Mouse (Mus musculus): Measurements from ENCODE around the gene Tnfsfm13. TPM values are rescaled to one million over a fixed set of nuclear protein-coding genes. Genes with fewer than 3 reads are reported as not detected.

The Tnfsfm13 gene
- polyA plus RNA-seq, 1 experiment = 3.0 TPM

DNA sequence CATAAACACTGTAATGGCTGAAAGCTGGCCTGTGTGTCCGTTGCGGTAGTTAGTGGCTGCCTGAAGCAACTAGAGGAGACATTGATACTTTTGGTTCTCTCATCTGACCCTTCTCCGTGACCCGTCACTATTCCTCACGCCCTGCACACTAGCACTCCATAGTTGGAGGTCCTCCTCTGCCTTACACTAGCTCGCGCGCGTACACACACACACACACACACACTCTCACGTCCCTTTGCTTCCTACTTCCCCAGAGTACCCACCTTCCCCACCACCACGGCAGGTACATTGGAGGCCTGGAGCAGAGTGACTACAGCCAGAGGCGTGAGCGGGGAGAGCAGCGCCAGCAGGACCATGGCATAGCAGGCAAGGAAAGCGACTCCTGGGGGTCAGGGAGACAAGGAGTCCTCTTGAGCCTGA lies 38.4 kb downstream of the Tnfsfm13 start:
- Histone ChIP-seq H3K4me3 (ENCODE audit: insufficient read depth, low read length) (no peak overlapping the region), H3K27ac (ENCODE audit: insufficient read depth, low read length) (no peak overlapping the region), H3K4me1 (ENCODE audit: control insufficient read depth, insufficient read depth, low read length) (0 out of 2 replicates have a peak, but pooled peaks cover 4% of the 10 kb centered on the region)
- TF ChIP-seq CTCF (IDR thresholded peaks at IDR 0.05; ENCODE audit: borderline replicate concordance, insufficient read depth, low read length) = no peak

DNA sequence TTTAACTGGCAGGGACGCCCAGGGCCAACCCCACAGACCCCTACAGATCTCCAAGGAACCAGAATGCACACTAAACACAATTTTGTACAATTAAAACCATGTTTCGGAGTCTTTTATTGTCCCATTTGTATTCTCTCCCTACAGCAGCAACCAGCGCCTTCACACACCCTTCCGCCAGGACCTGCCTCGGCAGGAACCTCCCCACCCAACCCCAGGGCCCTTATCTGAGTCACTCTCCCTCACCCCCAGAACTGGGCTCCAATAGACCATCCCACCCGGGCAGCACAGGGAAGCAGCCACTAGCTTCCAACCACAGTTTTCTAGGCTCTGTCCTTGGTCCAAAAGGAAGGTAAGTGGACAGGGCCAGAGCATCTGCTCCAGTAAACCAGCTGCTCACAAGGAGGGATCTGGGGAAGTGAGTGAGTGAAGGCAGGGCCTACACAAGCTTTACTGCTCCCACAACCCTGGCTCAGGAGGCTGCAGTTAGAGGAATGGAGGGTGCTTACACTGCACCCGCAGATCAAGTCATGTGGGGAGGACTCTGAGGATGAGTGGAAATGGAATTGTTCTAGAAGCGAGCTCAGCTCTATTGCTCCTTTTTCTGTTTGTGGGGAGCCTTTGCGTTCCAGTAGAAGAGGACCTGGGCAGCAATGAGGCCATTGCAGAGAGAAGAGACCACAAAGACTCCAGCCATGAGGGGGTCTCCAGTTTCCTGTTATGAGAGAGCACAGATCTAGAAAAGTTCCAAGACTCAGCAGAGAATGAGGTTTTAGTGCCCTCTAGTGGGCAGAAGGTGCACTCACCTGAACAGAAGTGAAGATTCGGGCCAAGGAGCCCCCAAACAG lies 39.1 kb downstream of the Tnfsfm13 start:
- TF ChIP-seq CTCF (IDR thresholded peaks at IDR 0.05; ENCODE audit: borderline replicate concordance, insufficient read depth, low read length) (0 out of 2 replicates have a peak, but pooled peaks have one; percentile 22), POLR2A (IDR thresholded peaks at IDR 0.05; ENCODE audit: low read depth, low read length) (no peak)
- 0 out of 2 replicates have a peak, but pooled peaks cover 4% of the 10 kb centered on the region for H3K4me1 ChIP-seq (ENCODE audit: control insufficient read depth, insufficient read depth, low read length)
- no peak overlapping the region for H3K27ac ChIP-seq (ENCODE audit: insufficient read depth, low read length)
- no peak overlapping the region for H3K4me3 ChIP-seq (ENCODE audit: insufficient read depth, low read length)

DNA sequence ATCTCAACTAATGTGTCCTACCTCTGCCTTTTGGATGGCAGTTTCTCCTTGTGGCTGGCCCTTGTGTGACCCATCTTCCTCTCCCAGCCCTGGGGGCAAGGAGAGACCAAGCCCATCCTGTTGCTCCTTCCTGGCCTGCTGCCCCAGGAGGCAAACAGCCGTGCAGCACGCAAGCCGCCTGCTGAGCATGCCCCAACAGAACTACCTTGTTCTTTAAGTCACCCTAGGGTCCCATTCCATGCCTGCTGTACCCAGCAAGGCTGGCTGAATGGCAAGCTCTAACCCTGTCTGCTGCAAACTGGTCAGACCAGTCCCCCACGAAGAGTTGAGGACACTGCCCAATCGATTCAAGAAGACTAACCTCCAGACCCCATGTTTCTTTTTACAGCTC lies 39.8 kb downstream of the Tnfsfm13 start:
- 0 out of 2 replicates have a peak, but pooled peaks cover 4% of the 10 kb centered on the region for H3K4me1 ChIP-seq (ENCODE audit: control insufficient read depth, insufficient read depth, low read length)
- no peak overlapping the region for H3K27ac ChIP-seq (ENCODE audit: insufficient read depth, low read length)
- no peak overlapping the region for H3K4me3 ChIP-seq (ENCODE audit: insufficient read depth, low read length)
- TF ChIP-seq POLR2A (IDR thresholded peaks at IDR 0.05; ENCODE audit: low read depth, low read length) (no peak), CTCF (IDR thresholded peaks at IDR 0.05; ENCODE audit: borderline replicate concordance, insufficient read depth, low read length) (no peak)

DNA sequence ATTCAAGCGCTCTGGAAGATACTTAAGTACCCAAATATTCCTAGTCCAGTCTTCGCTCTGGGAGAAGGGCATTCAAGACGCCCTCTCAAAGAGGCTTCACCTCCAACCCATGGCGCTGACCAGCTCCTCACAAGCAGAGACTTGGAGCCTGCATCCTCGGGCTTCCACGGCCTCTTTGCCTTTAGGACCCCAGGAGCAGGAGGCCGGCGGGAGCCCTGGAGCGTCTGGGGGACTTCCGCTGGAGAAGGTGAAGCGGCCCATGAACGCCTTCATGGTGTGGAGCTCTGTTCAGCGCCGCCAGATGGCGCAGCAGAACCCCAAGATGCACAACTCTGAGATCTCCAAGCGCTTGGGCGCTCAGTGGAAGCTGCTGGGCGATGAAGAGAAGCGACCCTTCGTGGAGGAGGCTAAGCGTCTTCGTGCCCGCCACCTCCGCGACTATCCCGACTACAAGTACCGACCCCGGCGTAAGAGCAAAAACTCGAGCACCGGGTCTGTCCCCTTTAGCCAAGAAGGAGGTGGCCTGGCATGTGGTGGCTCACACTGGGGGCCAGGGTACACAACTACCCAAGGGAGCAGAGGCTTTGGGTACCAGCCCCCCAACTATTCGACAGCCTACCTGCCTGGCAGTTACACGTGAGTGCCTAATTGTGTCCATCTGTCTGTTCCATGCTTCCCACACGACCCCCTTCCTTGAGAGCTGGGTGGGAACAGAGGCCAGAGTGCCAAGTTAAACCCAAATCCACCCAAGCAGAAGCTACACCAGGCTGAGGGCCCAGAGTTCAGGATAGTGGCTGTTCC lies 40.4 kb downstream of the Tnfsfm13 start, which contains the start of gene Sox15:
TSS of gene Sox15 (plus strand) at position 51 of the 801 bp plus-strand sequence.
- Histone ChIP-seq H3K4me1 (ENCODE audit: control insufficient read depth, insufficient read depth, low read length) (0 out of 2 replicates have a peak, but pooled peaks cover 4% of the 10 kb centered on the region), H3K4me3 (ENCODE audit: insufficient read depth, low read length) (no peak within 1 kb of the TSS), H3K27ac (ENCODE audit: insufficient read depth, low read length) (no peak within 1 kb of the TSS)
- TF ChIP-seq POLR2A (IDR thresholded peaks at IDR 0.05; ENCODE audit: low read depth, low read length) (no peak), CTCF (IDR thresholded peaks at IDR 0.05; ENCODE audit: borderline replicate concordance, insufficient read depth, low read length) (peak; percentile 80)

DNA sequence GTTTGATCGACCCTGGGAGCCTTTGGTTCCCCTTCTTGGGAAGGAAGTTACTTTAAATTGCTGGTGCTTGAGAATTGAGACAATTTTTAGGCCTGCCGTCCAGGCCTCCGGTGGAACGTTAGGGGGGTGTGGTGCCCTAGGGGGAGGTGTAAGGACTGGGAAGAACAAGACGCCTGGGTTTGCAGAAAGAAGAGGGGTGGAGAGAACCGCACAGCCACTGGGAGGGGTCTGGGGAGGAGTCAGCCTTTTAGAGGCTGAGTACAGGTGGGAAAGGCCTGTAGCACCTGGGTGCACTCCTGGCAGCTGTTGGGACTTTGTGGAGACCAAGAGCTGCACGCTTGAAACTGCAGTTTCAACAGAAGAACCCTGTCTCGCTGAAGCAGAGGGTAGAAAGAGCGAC lies 41.1 kb downstream of the Tnfsfm13 start:
- Histone ChIP-seq H3K27ac (ENCODE audit: insufficient read depth, low read length) (no peak overlapping the region), H3K4me1 (ENCODE audit: control insufficient read depth, insufficient read depth, low read length) (0 out of 2 replicates have a peak, but pooled peaks cover 4% of the 10 kb centered on the region), H3K4me3 (ENCODE audit: insufficient read depth, low read length) (no peak overlapping the region)
- TF ChIP-seq POLR2A (IDR thresholded peaks at IDR 0.05; ENCODE audit: low read depth, low read length) (no peak), CTCF (IDR thresholded peaks at IDR 0.05; ENCODE audit: borderline replicate concordance, insufficient read depth, low read length) (no peak)

DNA sequence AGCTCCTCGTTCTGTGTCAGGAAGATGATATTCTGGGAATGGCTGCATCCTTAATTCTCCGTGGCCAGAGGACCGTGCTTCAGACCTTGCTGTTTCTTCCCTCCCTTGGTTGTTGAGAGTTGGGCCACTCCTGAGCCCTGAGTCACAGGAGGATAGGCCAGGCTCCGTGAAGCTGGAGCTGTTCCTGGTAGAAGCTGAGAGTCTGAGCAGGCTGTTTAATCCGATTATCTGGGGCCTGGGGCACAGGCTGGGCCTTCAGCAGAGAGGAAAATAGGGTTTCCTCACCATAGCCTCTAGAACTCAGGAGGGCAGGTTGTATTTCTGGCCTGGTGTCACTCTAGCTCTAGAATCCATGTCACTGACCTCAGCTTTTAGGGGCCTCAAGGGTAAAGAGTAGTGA lies 42.5 kb downstream of the Tnfsfm13 start:
- Histone ChIP-seq H3K27ac (ENCODE audit: insufficient read depth, low read length) (no peak overlapping the region), H3K4me3 (ENCODE audit: insufficient read depth, low read length) (no peak overlapping the region), H3K4me1 (ENCODE audit: control insufficient read depth, insufficient read depth, low read length) (0 out of 2 replicates have a peak, but pooled peaks cover 4% of the 10 kb centered on the region)
- TF ChIP-seq CTCF (IDR thresholded peaks at IDR 0.05; ENCODE audit: borderline replicate concordance, insufficient read depth, low read length) (no peak), POLR2A (IDR thresholded peaks at IDR 0.05; ENCODE audit: low read depth, low read length) (no peak)

DNA sequence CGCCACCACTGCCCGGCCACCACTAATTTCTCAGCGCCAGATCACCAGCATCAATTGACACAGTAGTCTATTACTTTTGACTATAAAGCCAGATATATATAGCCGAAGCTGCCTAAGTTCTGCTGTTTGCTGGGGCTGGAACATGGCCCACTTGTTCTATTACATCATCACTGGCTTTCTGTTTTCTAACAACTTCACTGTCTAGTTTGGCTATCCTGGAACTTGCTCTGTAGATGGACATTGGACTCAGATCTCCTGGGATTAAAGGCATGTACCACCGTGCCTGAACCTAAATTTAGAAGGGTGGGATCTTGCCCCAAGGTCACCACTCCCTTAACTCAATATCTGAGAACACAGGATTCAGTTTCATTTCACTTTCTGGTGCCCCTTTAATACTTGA lies 50.0 kb downstream of the Tnfsfm13 start:
- Histone ChIP-seq H3K4me1 (ENCODE audit: control insufficient read depth, insufficient read depth, low read length) (no peaks in the 10 kb centered on the region), H3K4me3 (ENCODE audit: insufficient read depth, low read length) (no peak overlapping the region), H3K27ac (ENCODE audit: insufficient read depth, low read length) (no peak overlapping the region)
- TF ChIP-seq CTCF (IDR thresholded peaks at IDR 0.05; ENCODE audit: borderline replicate concordance, insufficient read depth, low read length) = no peak
- no peak for TF ChIP-seq POLR2A (IDR thresholded peaks at IDR 0.05; ENCODE audit: low read depth, low read length)

DNA sequence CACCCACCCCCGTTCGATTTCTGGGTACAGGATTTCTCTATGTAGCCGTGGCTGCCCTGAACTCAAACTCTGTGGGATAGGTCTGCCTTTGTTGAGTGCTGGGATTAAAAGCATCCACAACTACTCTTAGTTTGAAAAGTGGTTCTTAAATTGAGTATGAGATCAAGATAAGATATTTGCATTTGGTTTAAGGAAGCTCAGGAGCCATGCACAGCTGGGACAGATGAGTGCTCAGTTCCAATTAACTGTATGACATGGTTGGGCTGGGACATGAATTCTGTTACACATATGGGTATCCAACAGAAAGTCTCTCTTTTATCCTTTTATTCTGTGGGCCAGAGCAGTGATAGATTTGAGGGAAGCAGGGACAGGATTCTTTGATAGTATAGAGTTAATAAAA lies 60.4 kb downstream of the Tnfsfm13 start:
- H3K4me3 ChIP-seq (ENCODE audit: insufficient read depth, low read length) = no peak overlapping the region
- 0 out of 2 replicates have a peak, but pooled peaks cover 2% of the 10 kb centered on the region for H3K4me1 ChIP-seq (ENCODE audit: control insufficient read depth, insufficient read depth, low read length)
- TF ChIP-seq POLR2A (IDR thresholded peaks at IDR 0.05; ENCODE audit: low read depth, low read length) = no peak
- TF ChIP-seq CTCF (IDR thresholded peaks at IDR 0.05; ENCODE audit: borderline replicate concordance, insufficient read depth, low read length) = no peak
- no peak overlapping the region for H3K27ac ChIP-seq (ENCODE audit: insufficient read depth, low read length)

DNA sequence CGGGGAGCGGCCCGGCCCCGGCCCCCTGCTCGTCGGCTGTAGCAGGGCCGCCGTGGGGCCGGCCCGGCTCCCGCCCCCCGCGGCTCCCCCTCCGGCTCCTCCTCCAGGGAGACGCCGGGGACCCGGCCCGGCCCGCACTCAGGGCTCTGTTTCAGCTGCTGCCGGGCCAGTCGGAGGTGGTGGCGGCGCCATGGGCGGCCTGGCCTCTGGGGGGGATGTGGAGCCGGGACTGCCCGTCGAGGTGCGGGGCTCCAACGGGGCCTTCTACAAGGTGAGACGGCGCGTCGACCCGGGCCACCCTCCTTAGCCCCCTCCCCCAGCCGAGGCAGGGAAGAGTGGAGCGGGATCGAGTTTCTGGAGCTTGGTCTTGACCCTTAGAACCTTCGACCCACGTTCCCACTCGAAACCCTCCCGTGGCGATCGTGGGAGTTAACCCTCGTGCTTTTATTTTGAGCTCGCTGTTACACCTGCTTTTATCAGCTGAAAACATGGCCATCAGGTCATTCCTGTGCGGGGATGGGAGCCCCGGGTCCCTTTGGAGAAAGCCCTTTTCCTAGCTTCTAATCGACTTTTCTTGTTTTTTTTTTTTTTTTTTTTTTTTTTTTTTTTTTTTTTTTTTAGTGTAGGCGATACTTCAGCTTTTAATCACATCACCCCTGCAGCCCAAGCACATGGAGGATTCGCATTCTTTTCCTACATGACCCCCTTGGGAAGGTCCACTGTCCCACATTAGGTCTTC lies 62.6 kb downstream of the Tnfsfm13 start:
- TF ChIP-seq POLR2A (IDR thresholded peaks at IDR 0.05; ENCODE audit: low read depth, low read length) (no peak), CTCF (IDR thresholded peaks at IDR 0.05; ENCODE audit: borderline replicate concordance, insufficient read depth, low read length) (no peak)
- H3K4me1 ChIP-seq (ENCODE audit: control insufficient read depth, insufficient read depth, low read length) = 0 out of 2 replicates have a peak, but pooled peaks cover 2% of the 10 kb centered on the region
- peak overlapping the region; percentile 88 for H3K4me3 ChIP-seq (ENCODE audit: insufficient read depth, low read length)
- H3K27ac ChIP-seq (ENCODE audit: insufficient read depth, low read length) = peak overlapping the region; percentile 57

Other genes with a start within 250 kb of the Tnfsfm13 start
- 0.21 TPM in 1 of 2 replicates, not detected in the other for gene Dnah2, start 147.0 kb downstream of the Tnfsfm13 start, polyA plus RNA-seq (2011; ENCODE audit: insufficient read length, low read depth, missing spikeins)
- 0.45 and 2.6 TPM in 2 replicates for gene Efnb3, start 135.9 kb downstream of the Tnfsfm13 start, polyA plus RNA-seq (2011; ENCODE audit: insufficient read length, low read depth, missing spikeins)
- gene Wrap53, start 115.8 kb downstream of the Tnfsfm13 start, polyA plus RNA-seq (2011; ENCODE audit: insufficient read length, low read depth, missing spikeins) = 7.9 and 10.2 TPM in 2 replicates
- gene Trp53, start 115.7 kb downstream of the Tnfsfm13 start, polyA plus RNA-seq (2011; ENCODE audit: insufficient read length, low read depth, missing spikeins) = 159 and 160 TPM in 2 replicates
- gene Atp1b2, start 90.2 kb downstream of the Tnfsfm13 start, polyA plus RNA-seq (2011; ENCODE audit: insufficient read length, low read depth, missing spikeins) = 0.58 and 2.7 TPM in 2 replicates
- gene Shbg, start 78.2 kb downstream of the Tnfsfm13 start, polyA plus RNA-seq (2011; ENCODE audit: insufficient read length, low read depth, missing spikeins) = not detected in 2 replicates
- 11.7 and 13.6 TPM in 2 replicates for gene Sat2, start 74.1 kb downstream of the Tnfsfm13 start, polyA plus RNA-seq (2011; ENCODE audit: insufficient read length, low read depth, missing spikeins)
- 63.5 and 71.7 TPM in 2 replicates for gene Fxr2, start 63.1 kb downstream of the Tnfsfm13 start, polyA plus RNA-seq (2011; ENCODE audit: insufficient read length, low read depth, missing spikeins)
- gene Sox15, start 40.8 kb downstream of the Tnfsfm13 start, polyA plus RNA-seq (2011; ENCODE audit: insufficient read length, low read depth, missing spikeins) = not detected in 2 replicates
- gene Mpdu1, start 33.5 kb downstream of the Tnfsfm13 start, polyA plus RNA-seq (2011; ENCODE audit: insufficient read length, low read depth, missing spikeins) = 45.2 and 47.8 TPM in 2 replicates
- gene Cd68, start 29.9 kb downstream of the Tnfsfm13 start, polyA plus RNA-seq (2011; ENCODE audit: insufficient read length, low read depth, missing spikeins) = 4.9 and 8.6 TPM in 2 replicates
- 717 and 781 TPM in 2 replicates for gene Eif4a1, start 23.7 kb downstream of the Tnfsfm13 start, polyA plus RNA-seq (2011; ENCODE audit: insufficient read length, low read depth, missing spikeins)
- 117 and 187 TPM in 2 replicates for gene Senp3, start 14.0 kb downstream of the Tnfsfm13 start, polyA plus RNA-seq (2011; ENCODE audit: insufficient read length, low read depth, missing spikeins)
- 0.85 and 1.5 TPM in 2 replicates for gene Tnfsf13, start 10.3 kb downstream of the Tnfsfm13 start, polyA plus RNA-seq (2011; ENCODE audit: insufficient read length, low read depth, missing spikeins)
- gene Tnfsf12, start 249 bp downstream of the Tnfsfm13 start, polyA plus RNA-seq (2011; ENCODE audit: insufficient read length, low read depth, missing spikeins) = 20.0 and 25.5 TPM in 2 replicates
- 82.6 and 90.9 TPM in 2 replicates for gene Polr2a, start 62.5 kb upstream of the Tnfsfm13 start, polyA plus RNA-seq (2011; ENCODE audit: insufficient read length, low read depth, missing spikeins)
- not detected in 2 replicates for gene Slc35g3, start 65.9 kb upstream of the Tnfsfm13 start, polyA plus RNA-seq (2011; ENCODE audit: insufficient read length, low read depth, missing spikeins)
- 22.6 and 28.5 TPM in 2 replicates for gene Zbtb4, start 69.8 kb upstream of the Tnfsfm13 start, polyA plus RNA-seq (2011; ENCODE audit: insufficient read length, low read depth, missing spikeins)
- 4.6 and 7.2 TPM in 2 replicates for gene Chrnb1, start 99.8 kb upstream of the Tnfsfm13 start, polyA plus RNA-seq (2011; ENCODE audit: insufficient read length, low read depth, missing spikeins)
- 1.1 and 2.5 TPM in 2 replicates for gene Fgf11, start 105.8 kb upstream of the Tnfsfm13 start, polyA plus RNA-seq (2011; ENCODE audit: insufficient read length, low read depth, missing spikeins)
- gene Tmem102, start 109.5 kb upstream of the Tnfsfm13 start, polyA plus RNA-seq (2011; ENCODE audit: insufficient read length, low read depth, missing spikeins) = not detected in 2 replicates
- not detected in 2 replicates for gene Gm39566, start 119.2 kb upstream of the Tnfsfm13 start, polyA plus RNA-seq (2011; ENCODE audit: insufficient read length, low read depth, missing spikeins)
- gene Spem2, start 122.4 kb upstream of the Tnfsfm13 start, polyA plus RNA-seq (2011; ENCODE audit: insufficient read length, low read depth, missing spikeins) = not detected in 2 replicates
- gene Spem1, start 126.1 kb upstream of the Tnfsfm13 start, polyA plus RNA-seq (2011; ENCODE audit: insufficient read length, low read depth, missing spikeins) = not detected in 2 replicates
- gene Nlgn2, start 141.7 kb upstream of the Tnfsfm13 start, polyA plus RNA-seq (2011; ENCODE audit: insufficient read length, low read depth, missing spikeins) = 33.8 and 42.0 TPM in 2 replicates
- gene Tmem256, start 142.4 kb upstream of the Tnfsfm13 start, polyA plus RNA-seq (2011; ENCODE audit: insufficient read length, low read depth, missing spikeins) = 72.1 and 94.8 TPM in 2 replicates
- gene Plscr3, start 150.3 kb upstream of the Tnfsfm13 start, polyA plus RNA-seq (2011; ENCODE audit: insufficient read length, low read depth, missing spikeins) = 120 and 128 TPM in 2 replicates
- not detected in 2 replicates for gene Tnk1, start 162.6 kb upstream of the Tnfsfm13 start, polyA plus RNA-seq (2011; ENCODE audit: insufficient read length, low read depth, missing spikeins)
- gene Tmem95, start 181.9 kb upstream of the Tnfsfm13 start, polyA plus RNA-seq (2011; ENCODE audit: insufficient read length, low read depth, missing spikeins) = not detected in 2 replicates
- gene Kctd11, start 185.3 kb upstream of the Tnfsfm13 start, polyA plus RNA-seq (2011; ENCODE audit: insufficient read length, low read depth, missing spikeins) = 20.7 and 26.0 TPM in 2 replicates
- not detected in 2 replicates for gene Acap1, start 199.4 kb upstream of the Tnfsfm13 start, polyA plus RNA-seq (2011; ENCODE audit: insufficient read length, low read depth, missing spikeins)
- 3.5 and 4.9 TPM in 2 replicates for gene 2810408A11Rik, start 204.9 kb upstream of the Tnfsfm13 start, polyA plus RNA-seq (2011; ENCODE audit: insufficient read length, low read depth, missing spikeins)
- gene Neurl4, start 205.0 kb upstream of the Tnfsfm13 start, polyA plus RNA-seq (2011; ENCODE audit: insufficient read length, low read depth, missing spikeins) = 30.8 and 31.8 TPM in 2 replicates
- gene Gps2, start 217.8 kb upstream of the Tnfsfm13 start, polyA plus RNA-seq (2011; ENCODE audit: insufficient read length, low read depth, missing spikeins) = 24.1 and 27.8 TPM in 2 replicates
- 725 and 764 TPM in 2 replicates for gene Eif5a, start 225.9 kb upstream of the Tnfsfm13 start, polyA plus RNA-seq (2011; ENCODE audit: insufficient read length, low read depth, missing spikeins)
- not detected in 2 replicates for gene Ybx2, start 239.7 kb upstream of the Tnfsfm13 start, polyA plus RNA-seq (2011; ENCODE audit: insufficient read length, low read depth, missing spikeins)